Mouse (Mus musculus) erythroblast, embryonic 14.5 days (primary cell): ENCODE measurements around the gene Rab23.

Source experiments
- GATA1 ChIP-seq: IDR thresholded peaks from 2 replicates; pipeline ENCODE4 v1.6.1; 2012; ENCODE audit warnings: low read length, inconsistent platforms, mixed read lengths
- TAL1 ChIP-seq: IDR thresholded peaks from 3 replicates; pipeline ENCODE4 v1.6.1; 2012; ENCODE audit warnings: low read length, inconsistent platforms, mixed read lengths

DNA sequence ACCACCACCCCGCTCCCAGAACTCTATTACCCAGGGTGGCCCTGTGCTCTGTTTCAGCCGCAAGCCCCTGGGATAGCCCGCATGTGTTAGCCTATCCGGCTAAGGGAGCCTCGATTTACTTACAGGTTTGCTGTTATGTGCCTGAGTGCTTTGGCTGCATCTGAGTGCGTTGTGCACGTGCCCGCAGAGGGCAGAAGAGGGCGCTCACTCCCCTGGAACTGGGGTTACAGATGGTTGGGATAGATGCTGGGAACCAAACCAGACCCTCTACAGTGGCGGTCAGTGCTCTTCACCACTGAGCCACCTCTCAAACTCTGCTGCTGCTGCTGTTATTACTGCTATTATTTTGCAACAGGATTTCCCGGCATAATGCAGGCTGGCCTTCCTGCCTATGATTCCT lies 29.4 kb downstream of the Rab23 start:
- TF ChIP-seq TAL1 (no peak), GATA1 (no peak)
